Mouse (Mus musculus): ENCODE data around the gene Ppp1r9a.

DNA sequence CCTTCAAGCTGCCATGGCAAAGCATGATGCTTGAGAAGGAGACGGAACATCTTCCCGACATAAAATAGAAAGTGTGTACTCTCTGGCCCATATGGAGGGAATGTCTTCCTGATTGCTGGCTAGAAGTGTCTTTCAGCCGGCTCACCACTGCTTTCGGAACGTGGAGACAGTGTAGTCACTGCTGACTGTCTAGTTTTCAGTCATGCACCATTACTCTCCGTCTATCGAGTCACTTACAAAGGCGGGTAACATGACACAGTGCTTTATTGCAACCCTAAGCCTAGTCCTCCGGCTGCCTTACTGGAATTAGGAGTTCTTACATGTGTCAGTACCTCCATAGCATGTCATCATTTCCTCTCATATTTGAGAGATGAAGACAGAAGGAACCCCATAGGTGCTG lies 236.9 kb downstream of the Ppp1r9a start:
- TF ChIP-seq EP300 (IDR thresholded peaks at IDR 0.05; ENCODE audit: insufficient read depth, low read depth, low read length): no peak
- no peak for TF ChIP-seq CTCF (IDR thresholded peaks at IDR 0.05; ENCODE audit: low read depth, low read length)
- no peak for TF ChIP-seq POLR2A (IDR thresholded peaks at IDR 0.05; ENCODE audit: insufficient read depth, low read length)

Data from ES-Bruce4 (cell line).